Mouse (Mus musculus) cerebellum, adult 2 months (tissue): ENCODE results near the gene Pgs1. TPM values are rescaled to one million over a fixed set of nuclear protein-coding genes. Genes with fewer than 3 reads are reported as not detected.
A peak's percentile ranks its signal among the peaks of the same experiment; 100 is the strongest.

Experiments used
- DNase-seq, 2 experiments: peaks; one replicate each; pipeline ENCODE4 v3.0.0; 2021
- H3K27ac ChIP-seq: fragments of 200-500 bp; 2 replicates; pipeline ENCODE4 v1.5.1; 2012; ENCODE audit warnings: low read length, control low read depth, inconsistent platforms; ENCODE audit not compliant: insufficient read depth
- H3K27me3 ChIP-seq: fragments of 200-500 bp; 2 replicates; pipeline ENCODE4 v1.6.1; 2012; ENCODE audit warnings: inconsistent platforms, mild to moderate bottlenecking, low read length, moderate library complexity; ENCODE audit not compliant: control insufficient read depth, insufficient read depth
- H3K4me1 ChIP-seq: fragments of 200-500 bp; 2 replicates; pipeline ENCODE4 v1.6.1; 2011; ENCODE audit warnings: low read length; ENCODE audit not compliant: control insufficient read depth, insufficient read depth
- H3K4me3 ChIP-seq: fragments of 200-500 bp; replicated peaks from 2 replicates; pipeline ENCODE3; 2011; ENCODE audit warnings: mild to moderate bottlenecking, low read depth, low read length, control low read depth; ENCODE audit not compliant: insufficient read depth
- CTCF ChIP-seq: fragments of 200-500 bp; IDR thresholded peaks from 2 replicates; pipeline ENCODE4 v1.5.1; 2011; ENCODE audit warnings: low read depth, mild to moderate bottlenecking, control low read depth, low read length, moderate library complexity, borderline replicate concordance; ENCODE audit not compliant: insufficient read depth
- POLR2A ChIP-seq: fragments of 200-500 bp; IDR thresholded peaks from 2 replicates; pipeline ENCODE4 v1.6.1; 2011; ENCODE audit warnings: low read length, control low read depth, borderline replicate concordance; ENCODE audit not compliant: insufficient read depth
- WGBS: fragments of 180-500 bp; shearing (Covaris S2); methylation state at CpG from one replicate; pipeline ENCODE4 v1.1.7; 2018; 5-methylcytosine and 5-hydroxymethylcytosine counted together
- polyA plus RNA-seq: library from polyadenylated mRNA; depleted of rRNA; stranded (reverse); fragments of >200 nt; gene quantifications from 2 replicates; pipeline ENCODE4 v1.2.3, GENCODE M21; 2012

Pgs1 gene
- polyA plus RNA-seq, 1 experiment: 76.5 TPM

GRCm38 (mm10) chr11:117946996-117947419, 39.1 kb upstream of the Pgs1 start:
- no peaks in the 10 kb centered on the region for H3K27me3 ChIP-seq
- no peaks in the 10 kb centered on the region; the same call in 1 of the 2 replicates for H3K4me1 ChIP-seq
- WGBS: 86% methylated on average over 10 of the region's 10 CpGs
- TF ChIP-seq POLR2A: no peak
- TF ChIP-seq CTCF: no peak
- H3K4me3 ChIP-seq: no peak overlapping the region
- H3K27ac ChIP-seq: no peak overlapping the region
- DNase-seq: no peak

- peak; percentile 36 to 46 for DNase-seq
- H3K27ac ChIP-seq: no peak overlapping the region
- 9% methylated on average over 49 of the region's 49 CpGs for WGBS
- no peaks in the 10 kb centered on the region for H3K27me3 ChIP-seq
- peak overlapping the region; percentile 34 for H3K4me3 ChIP-seq
- TF ChIP-seq POLR2A (no peak), CTCF (no peak)
- H3K4me1 ChIP-seq: no peaks in the 10 kb centered on the region; the same call in 1 of the 2 replicates
Observed at GRCm38 (mm10) chr11:117949392-117950091, 36.5 kb upstream of the Pgs1 start.

- Histone ChIP-seq H3K27ac (no peak overlapping the region), H3K4me3 (no peak overlapping the region), H3K4me1 (no peaks in the 10 kb centered on the region; the same call in 1 of the 2 replicates), H3K27me3 (no peaks in the 10 kb centered on the region)
- 88% methylated on average over 6 of the region's 6 CpGs for WGBS
- TF ChIP-seq POLR2A (no peak), CTCF (no peak)
- no peak for DNase-seq
Observed at GRCm38 (mm10) chr11:117951391-117951790, 34.7 kb upstream of the Pgs1 start.

- H3K27ac ChIP-seq: no peak overlapping the region
- H3K4me3 ChIP-seq: no peak overlapping the region
- no peaks in the 10 kb centered on the region for H3K27me3 ChIP-seq
- DNase-seq: no peak
- WGBS: 93% methylated on average over 9 of the region's 9 CpGs
- TF ChIP-seq CTCF (no peak), POLR2A (no peak)
- H3K4me1 ChIP-seq: no peaks in the 10 kb centered on the region; the same call in 1 of the 2 replicates
Observed at GRCm38 (mm10) chr11:117952174-117952933, 33.7 kb upstream of the Pgs1 start.

- H3K4me1 ChIP-seq: no peaks in the 10 kb centered on the region; the same call in 1 of the 2 replicates
- WGBS: 28% methylated on average over 2 of the region's 2 CpGs
- H3K27ac ChIP-seq: no peak overlapping the region
Observed at GRCm38 (mm10) chr11:117954094-117954493, 32.0 kb upstream of the Pgs1 start.

GRCm38 (mm10) chr11:117954819-117955218, 31.3 kb upstream of the Pgs1 start:
- H3K27me3 ChIP-seq: no peaks in the 10 kb centered on the region
- DNase-seq: no peak
- H3K4me3 ChIP-seq: no peak overlapping the region
- no peaks in the 10 kb centered on the region; the same call in 1 of the 2 replicates for H3K4me1 ChIP-seq
- WGBS: 68% methylated on average over 9 of the region's 9 CpGs
- TF ChIP-seq POLR2A: no peak
- TF ChIP-seq CTCF: no peak
- no peak overlapping the region for H3K27ac ChIP-seq

More at GRCm38 (mm10) chr11:117954094-117954493, 32.0 kb upstream of the Pgs1 start:
- no peak for DNase-seq
- TF ChIP-seq CTCF (no peak), POLR2A (no peak)
- H3K27me3 ChIP-seq: no peaks in the 10 kb centered on the region
- no peak overlapping the region for H3K4me3 ChIP-seq

GRCm38 (mm10) chr11:117955621-117956020, 30.5 kb upstream of the Pgs1 start:
- Histone ChIP-seq H3K4me3 (no peak overlapping the region), H3K4me1 (no peaks in the 10 kb centered on the region; the same call in 1 of the 2 replicates), H3K27ac (no peak overlapping the region), H3K27me3 (no peaks in the 10 kb centered on the region)
- 67% methylated on average over 13 of the region's 13 CpGs for WGBS
- no peak for DNase-seq
- TF ChIP-seq CTCF: no peak

- 74% methylated on average over 7 of the region's 7 CpGs for WGBS
- no peak overlapping the region for H3K27ac ChIP-seq
- H3K4me3 ChIP-seq: no peak overlapping the region
- DNase-seq: no peak
- no peaks in the 10 kb centered on the region for H3K27me3 ChIP-seq
- no peaks in the 10 kb centered on the region; the same call in 1 of the 2 replicates for H3K4me1 ChIP-seq
- TF ChIP-seq POLR2A: no peak
- no peak for TF ChIP-seq CTCF
Observed at GRCm38 (mm10) chr11:117958197-117958596, 27.9 kb upstream of the Pgs1 start.
